Mouse (Mus musculus) cortical plate, adult 2 months (tissue): ENCODE measurements at regions not wholly inside any gene's neighbourhood (a gene's known extent, or its start where the extent isn't known, plus 50 kb on each side); places are given as distances from the start of the nearest gene placed in this dataset.

ENCODE experiments used
- CTCF ChIP-seq: fragments of 200-500 bp; IDR thresholded peaks from 2 replicates; pipeline ENCODE4 v1.5.1; 2011; ENCODE audit warnings: mild to moderate bottlenecking, control low read depth, low read length; ENCODE audit not compliant: insufficient read depth; ENCODE audit errors: extremely low read depth
- POLR2A ChIP-seq: fragments of 200-500 bp; IDR thresholded peaks from 2 replicates; pipeline ENCODE4 v1.6.1; 2011; ENCODE audit warnings: mild to moderate bottlenecking, low read length, control low read depth; ENCODE audit not compliant: insufficient read depth; ENCODE audit errors: extremely low read depth

DNA sequence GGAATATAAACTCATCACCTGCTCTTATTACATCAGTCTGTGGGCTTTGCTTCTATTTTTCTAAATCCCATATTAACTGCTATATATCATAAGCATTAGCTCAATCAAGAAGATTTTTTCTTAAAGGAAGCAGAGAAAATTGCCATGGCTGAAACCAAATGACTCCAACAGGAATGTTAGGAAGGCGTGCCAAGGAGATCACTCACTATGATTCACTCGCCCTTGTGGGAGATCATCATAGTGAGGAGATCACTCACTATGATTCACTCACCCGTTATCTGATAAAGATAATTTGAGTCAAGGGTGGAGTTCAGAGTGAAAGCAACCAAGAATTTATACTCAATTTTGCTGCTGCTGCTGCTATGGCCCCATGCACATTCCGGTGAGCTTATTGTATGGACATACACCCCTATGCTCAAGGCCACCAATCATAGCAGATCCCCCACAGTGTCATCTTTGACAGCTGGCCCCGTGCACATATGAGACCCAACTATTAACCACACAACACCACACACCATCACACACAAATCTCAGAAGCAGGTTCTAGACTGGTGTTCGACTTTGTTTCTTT lies 63.8 kb upstream of the Fer start:
- TF ChIP-seq CTCF: no peak
- TF ChIP-seq POLR2A: no peak
